Mouse (Mus musculus) CD8-positive naive resting alpha-beta T cell, adult 2 months (primary cell): ENCODE measurements around the gene Mpzl2.

Experiments
- DNase-seq, 2 experiments: peaks; one replicate each; pipeline ENCODE4 v3.0.0; 2022; ENCODE audit warnings: low read depth in 2 of 2, low spot score in 2 of 2

The Mpzl2 gene

DNA sequence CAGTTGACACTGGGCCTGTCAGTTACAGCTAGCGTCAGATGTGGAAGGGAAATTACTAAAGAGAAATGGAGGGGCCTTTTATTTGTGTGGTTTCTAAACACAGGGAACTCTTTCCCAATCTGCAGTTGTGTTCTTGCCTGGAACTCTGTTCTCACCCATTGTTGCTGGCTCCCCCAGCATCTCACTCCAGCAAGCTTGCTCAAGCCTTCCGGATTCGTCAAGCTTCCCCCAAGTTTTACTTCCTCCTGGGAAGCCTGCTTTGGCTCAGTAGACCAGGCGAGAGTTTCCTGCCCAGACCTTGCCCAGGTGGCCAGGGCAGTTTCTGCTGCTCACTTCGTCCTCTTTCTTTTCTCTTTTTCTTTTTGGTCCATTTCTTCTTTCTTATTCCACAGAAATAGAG is 45.0 kb downstream of the Mpzl2 start:
- no peak for DNase-seq

GRCm38 (mm10) chr9:45085741-45086690 is 46.4 kb downstream of the Mpzl2 start:
- no peak for DNase-seq

GRCm38 (mm10) chr9:45088040-45088439 is 48.4 kb downstream of the Mpzl2 start:
- DNase-seq: no peak

DNA sequence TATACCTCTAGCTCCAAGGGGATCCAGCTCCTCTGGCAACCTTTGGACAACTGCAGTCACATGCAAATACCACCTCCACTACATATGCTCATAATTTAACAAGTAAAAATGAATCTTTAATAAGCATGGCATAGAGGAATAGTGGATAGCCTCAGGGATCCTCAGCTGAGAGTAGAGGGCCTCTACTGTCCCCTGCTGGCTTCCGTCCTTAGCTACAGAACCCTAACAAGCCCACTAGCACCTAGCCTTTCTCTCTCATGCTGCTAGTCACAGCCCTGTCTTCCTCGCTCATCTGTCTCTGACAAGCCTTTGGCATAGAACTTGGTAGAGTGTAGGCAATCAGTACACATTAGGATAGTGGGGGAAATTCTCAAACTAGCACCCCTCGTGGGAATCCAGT is 51.2 kb downstream of the Mpzl2 start:
- no peak for DNase-seq

- no peak for DNase-seq
These were observed 53.0 kb downstream of the Mpzl2 start for GRCm38 (mm10) chr9:45092641-45093040.

DNA sequence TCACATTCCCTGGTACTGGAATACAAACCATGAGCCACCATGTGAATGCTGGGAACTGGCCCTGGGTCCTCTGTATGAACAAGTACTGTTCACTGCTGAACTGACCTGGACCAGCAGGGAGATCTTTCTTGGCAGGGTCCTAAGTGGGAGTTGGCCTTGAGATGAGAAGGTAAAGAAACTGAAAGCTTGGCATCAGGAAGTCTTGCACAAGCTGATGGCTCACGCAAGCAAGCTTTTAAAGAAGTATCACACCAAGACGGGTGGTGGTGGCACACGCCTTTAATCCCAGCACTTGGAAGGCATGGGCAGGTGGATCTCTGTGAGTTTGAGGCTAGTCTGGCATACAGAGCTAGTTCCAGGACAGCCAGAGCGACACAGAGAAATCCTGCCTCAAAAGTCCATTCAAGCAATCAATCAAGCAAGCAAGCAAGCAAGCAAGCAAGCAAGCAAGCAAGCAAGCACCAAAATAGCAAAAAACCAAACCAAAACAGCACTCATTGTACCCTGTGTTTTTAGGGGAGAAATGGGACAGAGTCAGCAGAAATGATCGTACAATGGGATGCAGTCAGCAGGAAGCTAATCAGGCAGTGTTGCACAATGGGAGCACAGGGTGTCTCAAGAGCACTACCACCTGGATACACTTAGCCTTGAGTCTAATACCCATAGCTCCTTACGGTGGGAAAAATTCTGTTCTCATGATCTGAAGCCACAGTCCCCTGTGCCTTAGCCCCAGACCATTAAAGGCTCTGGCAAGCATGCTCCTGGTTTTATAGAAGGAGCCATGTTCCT is 55.7 kb downstream of the Mpzl2 start:
- DNase-seq: no peak

- DNase-seq: no peak
These were observed 58.3 kb downstream of the Mpzl2 start for GRCm38 (mm10) chr9:45097877-45098276.

GRCm38 (mm10) chr9:45098426-45098825 is 58.8 kb downstream of the Mpzl2 start:
- peak; percentile 35 to 52 for DNase-seq

GRCm38 (mm10) chr9:45102528-45102927 is 62.9 kb downstream of the Mpzl2 start:
- no peak for DNase-seq

- no peak for DNase-seq
These were observed 63.8 kb downstream of the Mpzl2 start for GRCm38 (mm10) chr9:45103211-45103979.
